8 mouse cellular contexts compared by ENCODE assay signal in genomic region chr14:57758237-57758636, GRCm38 (mm10). TPM values are rescaled to one million over a fixed set of nuclear protein-coding genes. Genes with fewer than 3 reads are reported as not detected.
A peak's percentile ranks its signal among the peaks of the same experiment; 100 is the strongest.
DNase-seq lines count a peak whose midpoint lies in the region; ATAC-seq lines count a peak whose summit lies in the region.

Lats2 (minus strand) TSS chr14:57758388.

- no peak within 1 kb of the TSS for H3K9ac ChIP-seq in kidney, embryonic 16.5 days (replicated peaks; ENCODE audit: low read length)
- H3K9ac ChIP-seq in intestine, embryonic 16.5 days (ENCODE audit: low read depth, low read length), result no peak within 1 kb of the TSS
- no peak within 1 kb of the TSS for H3K9ac ChIP-seq in midbrain, embryonic 16.5 days (ENCODE audit: low read depth, low read length)

- no peaks in the 10 kb centered on the region for H3K27me3 ChIP-seq in kidney, embryonic 16.5 days (ENCODE audit: insufficient read depth, low read length)
- no peaks in the 10 kb centered on the region for H3K27me3 ChIP-seq in intestine, embryonic 16.5 days (replicated peaks; ENCODE audit: control insufficient read depth, insufficient read depth, low read length)
- no peaks in the 10 kb centered on the region for H3K27me3 ChIP-seq in midbrain, embryonic 16.5 days (ENCODE audit: control insufficient read depth, insufficient read depth, low read depth, low read length)

- H3K4me3 ChIP-seq in kidney, embryonic 16.5 days (ENCODE audit: low read length), result no peak within 1 kb of the TSS
- no peak within 1 kb of the TSS for H3K4me3 ChIP-seq in intestine, embryonic 16.5 days (ENCODE audit: low read length)
- H3K4me3 ChIP-seq in midbrain, embryonic 16.5 days (ENCODE audit: low read depth, low read length), result no peak within 1 kb of the TSS

- no peaks in the 10 kb centered on the region for H3K9me3 ChIP-seq in kidney, embryonic 16.5 days (ENCODE audit: low read length)
- no peaks in the 10 kb centered on the region for H3K9me3 ChIP-seq in intestine, embryonic 16.5 days (ENCODE audit: control insufficient read depth, low read length)
- H3K9me3 ChIP-seq in midbrain, embryonic 16.5 days (replicated peaks; ENCODE audit: control insufficient read depth, low read length, poor library complexity, severe bottlenecking), result no peaks in the 10 kb centered on the region

- no peak for ATAC-seq in kidney, embryonic 16.5 days (ENCODE audit: low FRiP score, low TSS enrichment)
- ATAC-seq in erythroid progenitor cell, adult 5-6 weeks (replicated peaks; ENCODE audit: low FRiP score, poor library complexity, severe bottlenecking), result no peak
- no peak for ATAC-seq in intestine, embryonic 16.5 days
- no peak for ATAC-seq in midbrain, embryonic 16.5 days

- H3K4me1 ChIP-seq in kidney, embryonic 16.5 days (ENCODE audit: insufficient read depth, low read length), result peaks cover 19% of the 10 kb centered on the region
- 0 out of 2 replicates have a peak, but pooled peaks cover 3% of the 10 kb centered on the region for H3K4me1 ChIP-seq in intestine, embryonic 16.5 days (ENCODE audit: control insufficient read depth, insufficient read depth, low read length)
- no peaks in the 10 kb centered on the region for H3K4me1 ChIP-seq in midbrain, embryonic 16.5 days (ENCODE audit: control insufficient read depth, insufficient read depth, low read length)

- no peak for DNase-seq in kidney, adult 9 months
- DNase-seq in adipocyte (ENCODE audit: low spot score), result peak; percentile 34
- no peak for DNase-seq in ovary, adult 18-20 months (ENCODE audit: low spot score)
- DNase-seq in kidney, postnatal 14 days, result no peak

- H3K27ac ChIP-seq in kidney, embryonic 16.5 days (ENCODE audit: low read length), result no peak within 1 kb of the TSS
- H3K27ac ChIP-seq in intestine, embryonic 16.5 days (ENCODE audit: low read length), result no peak within 1 kb of the TSS
- no peak within 1 kb of the TSS for H3K27ac ChIP-seq in midbrain, embryonic 16.5 days (ENCODE audit: low read length)

- no peak within 1 kb of the TSS for H3K4me2 ChIP-seq in kidney, embryonic 16.5 days (replicated peaks; ENCODE audit: low read depth, low read length)
- no peak within 1 kb of the TSS for H3K4me2 ChIP-seq in intestine, embryonic 16.5 days (ENCODE audit: low read depth, low read length)
- no peak within 1 kb of the TSS for H3K4me2 ChIP-seq in midbrain, embryonic 16.5 days (ENCODE audit: low read length)

- no peaks in the 10 kb centered on the region for H3K36me3 ChIP-seq in kidney, embryonic 16.5 days (ENCODE audit: insufficient read depth, low read length)
- no peaks in the 10 kb centered on the region for H3K36me3 ChIP-seq in intestine, embryonic 16.5 days (ENCODE audit: control insufficient read depth, insufficient read depth, low read length)
- no peaks in the 10 kb centered on the region for H3K36me3 ChIP-seq in midbrain, embryonic 16.5 days (ENCODE audit: control insufficient read depth, insufficient read depth, low read length)

- 64% methylated on average over 4 of the region's 4 CpGs for WGBS in kidney, embryonic 16.5 days
- 78% methylated on average over 4 of the region's 4 CpGs for whole genome bisulfite sequencing in intestine, embryonic 16.5 days
- 86% methylated on average over 4 of the region's 4 CpGs for WGBS in midbrain, embryonic 16.5 days

RNA-seq across cellular contexts. Expression of gene Lats2, which starts in this region (rescaled TPM):
- polyA plus RNA-seq in kidney, embryonic 16.5 days (2015; fragmentation: Nextera tagmentation; extraction: Ambion mirVana), result 25.9 and 27.7 TPM in 2 replicates
- total RNA-seq in erythroid progenitor cell, adult 5-6 weeks (2015; ENCODE audit: low replicate concordance), result 24.9 and 33.5 TPM in 2 replicates
- 38.4 and 38.9 TPM in 2 replicates for total RNA-seq in erythroid progenitor cell, adult 5-6 weeks (2017; ENCODE audit: low replicate concordance)
- 11.5 and 13.4 TPM in 2 replicates for polyA plus RNA-seq in intestine, embryonic 16.5 days (2015; fragmentation: Nextera tagmentation; extraction: Ambion mirVana)
- 5.2 and 5.5 TPM in 2 replicates for polyA plus RNA-seq in midbrain, embryonic 16.5 days (2015; fragmentation: Nextera tagmentation; extraction: Ambion mirVana)
